Comparison of ENCODE assay signal across 8 mouse cellular contexts in genomic region chr17:3570876-3571275, GRCm38 (mm10). TPM values are rescaled to one million over a fixed set of nuclear protein-coding genes. Genes with fewer than 3 reads are reported as not detected.
DNase-seq lines count a peak whose midpoint lies in the region; ATAC-seq lines count a peak whose summit lies in the region.

No protein-coding gene starts in this region.

- DNase-seq in hindbrain, embryonic 10.5 days (ENCODE audit: low spot score): peak; percentile 69
- peak; percentile 35 for DNase-seq in cerebellum, adult 9-11 months
- DNase-seq in frontal cortex, postnatal 25 days (ENCODE audit: low spot score in 2 of 2): peak; percentile 76 to 81
- DNase-seq in left cerebral cortex, adult 11 months (ENCODE audit: low spot score): peak; percentile 26
- peak; percentile 80 for DNase-seq in mesoderm, embryonic 11.5 days (ENCODE audit: low read depth, low spot score)

- no peaks in the 10 kb centered on the region for H3K27me3 ChIP-seq in hindbrain, embryonic 10.5 days (ENCODE audit: insufficient read depth, poor library complexity, severe bottlenecking)
- H3K27me3 ChIP-seq in hindbrain, embryonic 12.5 days: no peaks in the 10 kb centered on the region
- no peaks in the 10 kb centered on the region for H3K27me3 ChIP-seq in hindbrain, embryonic 16.5 days (replicated peaks; ENCODE audit: control insufficient read depth, insufficient read depth, low read length)
- H3K27me3 ChIP-seq in stomach, embryonic 14.5 days (ENCODE audit: control insufficient read depth, insufficient read depth, low read length): no peaks in the 10 kb centered on the region

- H3K27ac ChIP-seq in hindbrain, embryonic 10.5 days: no peak overlapping the region
- H3K27ac ChIP-seq in hindbrain, embryonic 12.5 days: no peak overlapping the region
- no peak overlapping the region for H3K27ac ChIP-seq in hindbrain, embryonic 16.5 days (ENCODE audit: low read depth, low read length)
- H3K27ac ChIP-seq in stomach, embryonic 14.5 days (ENCODE audit: low read length): no peak overlapping the region

- H3K36me3 ChIP-seq in hindbrain, embryonic 10.5 days: no peaks in the 10 kb centered on the region
- no peaks in the 10 kb centered on the region for H3K36me3 ChIP-seq in hindbrain, embryonic 12.5 days
- H3K36me3 ChIP-seq in hindbrain, embryonic 16.5 days (ENCODE audit: control insufficient read depth, insufficient read depth, low read length): no peaks in the 10 kb centered on the region
- no peaks in the 10 kb centered on the region for H3K36me3 ChIP-seq in stomach, embryonic 14.5 days (ENCODE audit: control insufficient read depth, insufficient read depth, low read length)

- ATAC-seq in hindbrain, embryonic 12.5 days (ENCODE audit: low FRiP score): no peak
- ATAC-seq in hindbrain, embryonic 16.5 days: no peak
- no peak for ATAC-seq in stomach, embryonic 14.5 days (ENCODE audit: insufficient number of reproducible peaks, insufficient read depth, low FRiP score, low read depth)

- H3K4me2 ChIP-seq in hindbrain, embryonic 12.5 days (replicated peaks): no peak overlapping the region; the same call in 1 of the 2 replicates
- H3K4me2 ChIP-seq in hindbrain, embryonic 16.5 days (ENCODE audit: low read length): peak overlapping the region; percentile 23; the same call in 1 of the 2 replicates
- peak overlapping the region; percentile 28 for H3K4me2 ChIP-seq in stomach, embryonic 14.5 days (replicated peaks; ENCODE audit: low read depth, low read length)

- WGBS in hindbrain, embryonic 10.5 days: 7% methylated on average over 12 of the region's 12 CpGs
- 7% methylated on average over 12 of the region's 12 CpGs for WGBS in hindbrain, embryonic 12.5 days
- 4% methylated on average over 12 of the region's 12 CpGs for WGBS in hindbrain, embryonic 16.5 days
- 3% methylated on average over 12 of the region's 12 CpGs for WGBS in stomach, embryonic 14.5 days

- no peak overlapping the region for H3K9ac ChIP-seq in hindbrain, embryonic 12.5 days
- no peak overlapping the region for H3K9ac ChIP-seq in hindbrain, embryonic 16.5 days (ENCODE audit: low read depth, low read length)
- no peak overlapping the region for H3K9ac ChIP-seq in stomach, embryonic 14.5 days (replicated peaks; ENCODE audit: low read depth, low read length)

- H3K4me1 ChIP-seq in hindbrain, embryonic 10.5 days (replicated peaks): no peaks in the 10 kb centered on the region; the same call in 1 of the 2 replicates
- no peaks in the 10 kb centered on the region for H3K4me1 ChIP-seq in hindbrain, embryonic 12.5 days
- H3K4me1 ChIP-seq in hindbrain, embryonic 16.5 days (ENCODE audit: control insufficient read depth, insufficient read depth, low read depth, low read length): peaks cover 2% of the 10 kb centered on the region; the same call in 1 of the 2 replicates
- H3K4me1 ChIP-seq in stomach, embryonic 14.5 days (ENCODE audit: control insufficient read depth, insufficient read depth, low read length): no peaks in the 10 kb centered on the region

- H3K9me3 ChIP-seq in hindbrain, embryonic 10.5 days: no peaks in the 10 kb centered on the region
- H3K9me3 ChIP-seq in hindbrain, embryonic 12.5 days (replicated peaks): no peaks in the 10 kb centered on the region
- H3K9me3 ChIP-seq in hindbrain, embryonic 16.5 days (ENCODE audit: control insufficient read depth, low read length): no peaks in the 10 kb centered on the region
- H3K9me3 ChIP-seq in stomach, embryonic 14.5 days (ENCODE audit: control insufficient read depth, low read depth, low read length): no peaks in the 10 kb centered on the region

- H3K4me3 ChIP-seq in hindbrain, embryonic 10.5 days: no peak overlapping the region
- H3K4me3 ChIP-seq in hindbrain, embryonic 12.5 days: no peak overlapping the region
- no peak overlapping the region for H3K4me3 ChIP-seq in hindbrain, embryonic 16.5 days (ENCODE audit: low read length)
- no peak overlapping the region for H3K4me3 ChIP-seq in stomach, embryonic 14.5 days (ENCODE audit: low read depth, low read length)

RNA-seq across cellular contexts. Expression of gene Tfb1m, which starts 13.3 kb away (rescaled TPM):
- polyA plus RNA-seq in hindbrain, embryonic 10.5 days (2016; fragmentation: Nextera tagmentation; extraction: Ambion mirVana): 17.5 and 19.7 TPM in 2 replicates
- polyA plus RNA-seq in hindbrain, embryonic 12.5 days (2016; fragmentation: Nextera tagmentation; extraction: Ambion mirVana): 15.7 and 16.1 TPM in 2 replicates
- polyA plus RNA-seq in hindbrain, embryonic 16.5 days (2015; fragmentation: Nextera tagmentation; extraction: Ambion mirVana): 12.5 and 13.3 TPM in 2 replicates
- 17.6 and 20.1 TPM in 2 replicates for polyA plus RNA-seq in stomach, embryonic 14.5 days (2014; fragmentation: Nextera tagmentation; extraction: Ambion mirVana)

RNA-seq across cellular contexts. Expression of gene Cldn20, which starts 38.5 kb away (rescaled TPM):
- polyA plus RNA-seq in hindbrain, embryonic 10.5 days (2016; fragmentation: Nextera tagmentation; extraction: Ambion mirVana): not detected in 2 replicates
- 0.38 and 0.58 TPM in 2 replicates for polyA plus RNA-seq in hindbrain, embryonic 12.5 days (2016; fragmentation: Nextera tagmentation; extraction: Ambion mirVana)
- polyA plus RNA-seq in hindbrain, embryonic 16.5 days (2015; fragmentation: Nextera tagmentation; extraction: Ambion mirVana): 0.42 TPM in 1 of 2 replicates, not detected in the other
- 0.55 and 0.70 TPM in 2 replicates for polyA plus RNA-seq in stomach, embryonic 14.5 days (2014; fragmentation: Nextera tagmentation; extraction: Ambion mirVana)

Comparison
In these comparisons a context has a peak if more than half of its experiments do, and no peak if none do; other contexts are left out.
1. DNase-seq: peak in every context shown above with its lines; median percentile 80 in mesoderm, embryonic 11.5 days; 78 in frontal cortex, postnatal 25 days; 69 in hindbrain, embryonic 10.5 days; 35 in cerebellum, adult 9-11 months; 26 in left cerebral cortex, adult 11 months.